Mouse (Mus musculus): ENCODE results near the gene Arhgap22. TPM values are rescaled to one million over a fixed set of nuclear protein-coding genes. Genes with fewer than 3 reads are reported as not detected.

The Arhgap22 gene
- polyA plus RNA-seq, 1 experiment from 2014 or later, result 2.8 TPM

DNA sequence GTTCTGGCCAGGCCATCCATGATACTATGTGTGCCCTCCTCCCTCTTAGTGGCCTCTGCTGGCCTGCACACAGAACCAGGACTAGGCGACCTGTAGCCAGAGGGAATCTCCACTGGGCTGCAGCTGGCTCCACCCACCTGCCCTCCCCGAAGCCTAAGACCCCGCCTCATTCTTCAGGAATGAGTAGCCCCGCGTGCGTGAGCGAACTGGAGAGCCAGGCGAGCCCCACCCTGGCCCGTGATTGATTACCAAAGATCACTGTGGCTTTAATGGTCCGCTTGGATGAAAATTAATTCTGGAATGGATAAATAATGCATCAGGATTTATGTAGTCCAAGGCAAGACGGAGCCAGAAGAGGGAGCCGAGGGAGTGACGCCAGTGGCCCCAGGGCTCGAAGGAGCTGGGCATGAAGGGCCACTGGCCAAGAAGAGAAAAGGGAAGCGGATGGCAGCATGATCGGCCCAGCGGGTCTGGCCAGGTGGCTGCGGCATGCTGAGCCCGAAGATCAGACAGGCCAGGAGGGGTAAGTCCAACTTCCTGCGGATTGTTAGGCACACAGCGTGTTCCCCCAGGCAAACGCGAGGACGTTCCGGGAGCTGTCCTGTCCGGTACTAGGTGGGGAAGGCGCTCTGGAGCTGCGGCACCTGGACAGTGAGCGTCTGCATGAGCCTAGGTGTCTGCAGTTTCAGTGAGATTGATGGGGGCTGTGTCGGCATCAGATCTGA is 36.6 kb downstream of the Arhgap22 start:
- peak overlapping the region; percentile 43; the same call in 1 of the 2 replicates for H3K9ac ChIP-seq
- H3K4me2 ChIP-seq (replicated peaks), result peak overlapping the region; percentile 73
- DNase-seq (ENCODE audit: low spot score), result no peak

DNA sequence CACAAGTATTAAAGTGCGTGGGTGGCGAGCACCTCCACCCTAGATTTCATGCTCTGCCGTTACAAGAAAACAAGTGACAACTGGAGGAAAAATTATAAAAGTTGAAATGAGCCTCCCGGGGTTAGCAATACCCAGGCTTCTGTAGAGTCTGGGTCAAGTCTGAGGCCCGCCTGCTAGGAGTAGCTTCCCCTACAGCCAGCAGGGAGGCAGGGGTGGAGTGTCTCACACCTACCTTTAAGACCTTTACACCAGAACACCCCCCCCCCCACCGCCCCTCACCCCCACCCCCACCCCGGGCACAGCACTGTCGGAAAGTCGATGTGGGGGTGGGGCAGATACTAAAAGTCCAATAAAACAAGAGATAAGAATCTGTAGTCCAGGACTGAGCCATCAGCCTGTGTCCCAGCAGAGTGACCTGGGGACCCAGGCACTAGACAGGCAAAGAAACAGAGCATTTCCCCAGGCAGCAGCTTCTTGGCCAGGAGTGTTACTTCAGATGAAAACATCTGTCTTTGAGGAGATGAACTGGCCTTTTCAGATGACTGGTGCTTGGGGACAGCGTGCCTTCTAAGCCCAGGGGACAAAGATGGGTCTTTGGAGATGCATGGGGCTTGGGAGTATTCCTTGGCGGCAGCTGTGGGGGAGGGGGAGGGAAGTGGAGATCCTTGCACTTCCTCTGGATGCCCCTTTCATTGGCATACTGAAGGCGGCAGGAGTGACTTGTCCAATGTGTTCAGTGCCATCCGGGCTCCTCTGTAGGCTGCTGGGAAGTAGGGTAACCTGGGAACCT is 37.3 kb downstream of the Arhgap22 start:
- peaks cover 11% of the 10 kb centered on the region for H3K4me1 ChIP-seq (replicated peaks; ENCODE audit: control insufficient read depth, insufficient read depth, low read length)
- DNase-seq (ENCODE audit: low spot score) (no peak), ATAC-seq (ENCODE audit: low FRiP score) (no peak)
- WGBS, result 9% methylated on average over 13 of the region's 13 CpGs
- no peaks in the 10 kb centered on the region for H3K9me3 ChIP-seq (ENCODE audit: control insufficient read depth, low read length)
- H3K4me3 ChIP-seq (replicated peaks; ENCODE audit: low read length), result peak overlapping the region; percentile 31
- H3K27me3 ChIP-seq (ENCODE audit: control insufficient read depth, insufficient read depth, low read length), result peaks cover 9% of the 10 kb centered on the region; the same call in 1 of the 2 replicates
- peak overlapping the region; percentile 73 for H3K4me2 ChIP-seq (replicated peaks)
- H3K27ac ChIP-seq, result no peak overlapping the region
- H3K9ac ChIP-seq, result no peak overlapping the region
- H3K36me3 ChIP-seq (replicated peaks; ENCODE audit: control insufficient read depth, insufficient read depth), result no peaks in the 10 kb centered on the region

More for the DNA sequence above, 36.6 kb downstream of the Arhgap22 start:
- Histone ChIP-seq H3K36me3 (replicated peaks; ENCODE audit: control insufficient read depth, insufficient read depth) (no peaks in the 10 kb centered on the region), H3K27me3 (ENCODE audit: control insufficient read depth, insufficient read depth, low read length) (peaks cover 9% of the 10 kb centered on the region; the same call in 1 of the 2 replicates), H3K4me3 (replicated peaks; ENCODE audit: low read length) (peak overlapping the region; percentile 31), H3K9me3 (ENCODE audit: control insufficient read depth, low read length) (no peaks in the 10 kb centered on the region), H3K4me1 (replicated peaks; ENCODE audit: control insufficient read depth, insufficient read depth, low read length) (peaks cover 11% of the 10 kb centered on the region), H3K27ac (no peak overlapping the region)
- WGBS, result 1% methylated on average over 30 of the region's 30 CpGs
- peak; percentile 69; the same call in 1 of the 2 replicates for ATAC-seq (ENCODE audit: low FRiP score)

DNA sequence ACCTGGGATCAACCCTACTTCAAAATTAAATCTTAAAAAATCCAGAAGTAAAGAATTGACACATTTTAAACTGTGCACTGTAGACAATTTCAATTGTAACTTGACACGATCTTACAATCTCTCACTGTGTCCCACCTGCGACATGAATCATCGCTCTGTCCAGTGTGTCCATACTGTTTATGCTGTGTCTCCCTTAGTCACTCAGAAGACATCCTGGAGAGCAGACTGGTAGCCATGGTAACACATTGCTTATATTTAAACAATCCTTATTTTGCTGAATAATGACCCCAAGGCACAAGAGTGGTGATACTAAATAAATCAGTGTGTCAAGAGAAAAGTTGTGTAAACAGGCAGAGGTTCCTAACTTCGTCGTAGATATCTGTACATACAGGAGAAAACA is 44.4 kb downstream of the Arhgap22 start:
- H3K4me1 ChIP-seq (replicated peaks; ENCODE audit: control insufficient read depth, insufficient read depth, low read length), result no peaks in the 10 kb centered on the region
- ATAC-seq (ENCODE audit: low FRiP score), result no peak
- 82% methylated on average over 5 of the region's 5 CpGs for WGBS

DNA sequence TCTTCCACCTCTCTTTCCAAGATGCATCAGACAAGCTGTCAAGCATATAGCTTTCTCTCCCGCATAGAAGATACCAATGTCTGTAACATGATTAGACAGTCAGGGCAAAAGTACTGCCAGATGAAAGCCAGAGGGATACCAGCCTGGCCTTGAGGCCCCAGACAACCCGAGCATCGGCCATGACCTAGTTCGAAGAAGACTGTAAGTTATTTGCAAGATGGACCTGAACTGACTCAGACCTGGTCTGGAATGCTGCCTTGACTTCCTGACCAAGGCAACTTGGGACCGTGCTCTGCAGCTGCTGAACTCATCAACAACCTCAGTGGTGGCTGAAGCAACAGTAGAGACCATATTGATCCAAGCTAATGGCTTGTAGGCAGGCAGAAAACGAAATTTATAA is 46.3 kb downstream of the Arhgap22 start:
- ATAC-seq (ENCODE audit: low FRiP score), result no peak
- no peaks in the 10 kb centered on the region for H3K4me1 ChIP-seq (replicated peaks; ENCODE audit: control insufficient read depth, insufficient read depth, low read length)
- no peak for DNase-seq (ENCODE audit: low spot score)
- H3K9ac ChIP-seq, result no peak overlapping the region
- no peak overlapping the region for H3K27ac ChIP-seq
- H3K4me3 ChIP-seq (replicated peaks; ENCODE audit: low read length), result no peak overlapping the region
- no peak overlapping the region for H3K4me2 ChIP-seq (replicated peaks)
- no peaks in the 10 kb centered on the region for H3K27me3 ChIP-seq (ENCODE audit: control insufficient read depth, insufficient read depth, low read length)
- H3K36me3 ChIP-seq (replicated peaks; ENCODE audit: control insufficient read depth, insufficient read depth), result no peaks in the 10 kb centered on the region
- WGBS, result 88% methylated on average over 6 of the region's 6 CpGs
- H3K9me3 ChIP-seq (ENCODE audit: control insufficient read depth, low read length), result no peaks in the 10 kb centered on the region

More for the DNA sequence above, 44.4 kb downstream of the Arhgap22 start:
- no peak for DNase-seq (ENCODE audit: low spot score)
- H3K9ac ChIP-seq, result no peak overlapping the region
- H3K4me3 ChIP-seq (replicated peaks; ENCODE audit: low read length), result no peak overlapping the region
- H3K27me3 ChIP-seq (ENCODE audit: control insufficient read depth, insufficient read depth, low read length), result no peaks in the 10 kb centered on the region
- no peak overlapping the region for H3K27ac ChIP-seq
- no peak overlapping the region for H3K4me2 ChIP-seq (replicated peaks)
- no peaks in the 10 kb centered on the region for H3K36me3 ChIP-seq (replicated peaks; ENCODE audit: control insufficient read depth, insufficient read depth)
- no peaks in the 10 kb centered on the region for H3K9me3 ChIP-seq (ENCODE audit: control insufficient read depth, low read length)

DNA sequence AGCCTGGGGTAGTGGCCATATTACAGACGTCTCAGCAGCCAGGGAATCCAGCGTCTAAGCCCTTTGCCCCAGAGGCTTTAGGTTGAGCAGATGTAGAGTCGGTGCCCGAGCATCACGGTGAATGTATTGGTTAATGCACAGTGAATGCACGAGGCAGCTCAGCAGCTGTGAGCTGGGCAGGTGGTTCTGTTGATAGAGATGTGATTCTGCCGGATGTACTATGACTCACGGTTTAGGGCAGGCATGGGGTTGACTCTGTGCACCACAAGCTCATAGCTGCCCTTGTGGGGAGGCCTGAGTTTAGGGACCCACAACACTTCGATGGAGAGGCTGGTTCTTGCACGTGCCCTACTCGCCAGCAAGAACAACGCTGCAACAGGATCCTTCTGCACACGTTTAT is 51.0 kb downstream of the Arhgap22 start:
- DNase-seq (ENCODE audit: low spot score) (no peak), ATAC-seq (ENCODE audit: low FRiP score) (no peak)
- no peak overlapping the region for H3K27ac ChIP-seq
- H3K9me3 ChIP-seq (ENCODE audit: control insufficient read depth, low read length), result peaks cover 7% of the 10 kb centered on the region
- H3K4me3 ChIP-seq (replicated peaks; ENCODE audit: low read length), result no peak overlapping the region
- H3K27me3 ChIP-seq (ENCODE audit: control insufficient read depth, insufficient read depth, low read length), result no peaks in the 10 kb centered on the region
- no peaks in the 10 kb centered on the region for H3K4me1 ChIP-seq (replicated peaks; ENCODE audit: control insufficient read depth, insufficient read depth, low read length)
- WGBS, result 93% methylated on average over 13 of the region's 13 CpGs
- H3K36me3 ChIP-seq (replicated peaks; ENCODE audit: control insufficient read depth, insufficient read depth), result no peaks in the 10 kb centered on the region
- H3K4me2 ChIP-seq (replicated peaks), result no peak overlapping the region
- H3K9ac ChIP-seq, result no peak overlapping the region

DNA sequence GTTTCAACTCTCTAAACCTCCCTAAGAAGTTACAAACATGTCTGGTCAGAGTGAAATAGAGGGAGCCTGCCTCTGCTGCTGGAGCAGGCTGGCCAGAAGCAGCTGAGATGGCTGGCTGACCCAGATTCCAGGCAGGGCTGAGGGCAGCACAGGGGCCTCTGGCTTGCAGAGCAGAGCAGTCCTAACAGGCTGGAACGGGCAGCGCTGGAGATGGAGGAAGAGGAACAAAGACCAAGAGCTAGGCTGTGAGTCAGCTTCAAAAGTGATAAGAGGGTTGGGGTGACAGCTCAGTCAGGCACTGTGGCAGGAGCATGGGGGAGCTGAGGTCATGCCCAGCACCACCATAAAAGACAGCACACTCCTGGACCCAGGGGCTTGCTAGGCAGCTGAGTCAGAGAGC is 62.4 kb downstream of the Arhgap22 start:
- Histone ChIP-seq H3K9me3 (ENCODE audit: control insufficient read depth, low read length) (no peaks in the 10 kb centered on the region), H3K4me3 (replicated peaks; ENCODE audit: low read length) (no peak overlapping the region), H3K4me1 (replicated peaks; ENCODE audit: control insufficient read depth, insufficient read depth, low read length) (no peaks in the 10 kb centered on the region), H3K36me3 (replicated peaks; ENCODE audit: control insufficient read depth, insufficient read depth) (no peaks in the 10 kb centered on the region), H3K4me2 (replicated peaks) (no peak overlapping the region), H3K27me3 (ENCODE audit: control insufficient read depth, insufficient read depth, low read length) (no peaks in the 10 kb centered on the region), H3K9ac (no peak overlapping the region), H3K27ac (no peak overlapping the region)
- ATAC-seq (ENCODE audit: low FRiP score), result no peak
- no peak for DNase-seq (ENCODE audit: low spot score)
- WGBS, result 75% methylated on average over 2 of the region's 2 CpGs

DNA sequence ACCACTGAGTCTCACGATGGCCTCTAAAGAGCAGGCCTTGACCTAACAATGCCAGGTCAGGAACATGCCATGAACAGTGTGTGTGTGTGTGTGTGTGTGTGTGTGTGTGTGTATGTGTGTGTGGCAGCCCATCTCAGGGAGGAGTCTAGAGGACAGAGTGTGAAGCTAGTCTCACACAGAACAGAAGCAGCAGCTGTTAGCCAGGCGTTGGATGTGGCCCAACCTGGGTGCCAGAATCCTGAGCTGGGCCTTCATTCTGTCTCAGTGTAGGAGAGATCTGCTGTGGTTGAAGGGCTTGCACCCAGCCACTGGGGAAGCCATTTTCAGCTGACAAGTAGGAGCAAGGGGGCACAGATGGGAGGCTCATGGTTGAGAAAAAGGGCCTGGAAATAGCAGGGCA is 64.5 kb downstream of the Arhgap22 start:
- H3K9me3 ChIP-seq (ENCODE audit: control insufficient read depth, low read length), result no peaks in the 10 kb centered on the region
- 79% methylated on average over 2 of the region's 2 CpGs for WGBS

DNA sequence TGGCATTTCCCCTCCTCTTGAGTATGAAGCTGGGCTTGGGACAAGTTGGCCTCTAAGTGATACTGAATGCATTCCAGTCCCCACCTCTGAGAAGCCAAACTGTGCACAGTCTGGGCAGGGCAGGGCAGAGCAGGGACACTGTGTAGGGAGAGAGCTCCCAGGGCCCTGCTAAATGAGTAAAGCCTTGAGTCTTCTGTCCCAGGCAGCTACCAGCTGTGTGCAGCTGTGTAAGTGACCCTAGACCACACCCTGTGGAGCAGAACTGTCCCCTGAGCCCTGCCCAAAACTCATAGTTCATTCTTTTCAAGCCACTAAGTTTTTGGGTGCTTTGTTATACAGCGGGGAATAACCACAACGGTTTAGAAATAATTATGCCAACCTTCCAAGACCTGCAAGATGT is 67.1 kb downstream of the Arhgap22 start:
- 89% methylated on average over 2 of the region's 2 CpGs for WGBS
- Histone ChIP-seq H3K27ac (no peak overlapping the region), H3K27me3 (ENCODE audit: control insufficient read depth, insufficient read depth, low read length) (no peaks in the 10 kb centered on the region), H3K36me3 (replicated peaks; ENCODE audit: control insufficient read depth, insufficient read depth) (no peaks in the 10 kb centered on the region), H3K9me3 (ENCODE audit: control insufficient read depth, low read length) (no peaks in the 10 kb centered on the region), H3K9ac (no peak overlapping the region), H3K4me1 (replicated peaks; ENCODE audit: control insufficient read depth, insufficient read depth, low read length) (no peaks in the 10 kb centered on the region), H3K4me3 (replicated peaks; ENCODE audit: low read length) (no peak overlapping the region), H3K4me2 (replicated peaks) (no peak overlapping the region)
- ATAC-seq (ENCODE audit: low FRiP score) (no peak), DNase-seq (ENCODE audit: low spot score) (no peak)

More for the DNA sequence above, 64.5 kb downstream of the Arhgap22 start:
- Histone ChIP-seq H3K4me3 (replicated peaks; ENCODE audit: low read length) (no peak overlapping the region), H3K4me2 (replicated peaks) (no peak overlapping the region), H3K36me3 (replicated peaks; ENCODE audit: control insufficient read depth, insufficient read depth) (no peaks in the 10 kb centered on the region), H3K27ac (no peak overlapping the region), H3K4me1 (replicated peaks; ENCODE audit: control insufficient read depth, insufficient read depth, low read length) (no peaks in the 10 kb centered on the region), H3K9ac (no peak overlapping the region), H3K27me3 (ENCODE audit: control insufficient read depth, insufficient read depth, low read length) (no peaks in the 10 kb centered on the region)
- ATAC-seq (ENCODE audit: low FRiP score) (no peak), DNase-seq (ENCODE audit: low spot score) (no peak)

DNA sequence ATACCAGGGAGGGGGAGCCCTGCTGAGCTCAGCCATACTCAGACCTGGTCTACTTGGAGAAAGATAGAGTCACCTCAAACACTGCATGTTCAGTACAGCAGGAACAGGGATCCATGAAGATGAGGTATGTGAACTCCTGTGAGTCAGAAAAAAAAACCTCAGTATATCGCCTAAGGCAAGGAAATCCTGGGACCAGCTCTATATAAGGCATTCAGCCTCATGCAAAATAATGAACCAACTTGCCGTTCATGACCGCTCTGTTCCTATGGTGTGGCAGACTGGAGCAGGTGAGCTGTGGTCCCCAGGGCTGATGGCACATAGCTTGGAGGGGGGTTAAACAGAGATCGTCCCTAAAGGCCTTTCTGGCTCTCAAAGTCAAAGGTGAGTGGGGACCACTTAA is 68.6 kb downstream of the Arhgap22 start:
- Histone ChIP-seq H3K36me3 (replicated peaks; ENCODE audit: control insufficient read depth, insufficient read depth) (no peaks in the 10 kb centered on the region), H3K4me2 (replicated peaks) (no peak overlapping the region), H3K27me3 (ENCODE audit: control insufficient read depth, insufficient read depth, low read length) (no peaks in the 10 kb centered on the region), H3K9me3 (ENCODE audit: control insufficient read depth, low read length) (no peaks in the 10 kb centered on the region), H3K4me1 (replicated peaks; ENCODE audit: control insufficient read depth, insufficient read depth, low read length) (no peaks in the 10 kb centered on the region), H3K9ac (no peak overlapping the region), H3K27ac (no peak overlapping the region), H3K4me3 (replicated peaks; ENCODE audit: low read length) (no peak overlapping the region)
- ATAC-seq (ENCODE audit: low FRiP score) (no peak), DNase-seq (ENCODE audit: low spot score) (no peak)
- WGBS, result 80% methylated on average over 4 of the region's 4 CpGs

All from hindbrain, embryonic 14.5 days (tissue).